Comparison of ENCODE assay signal across 8 mouse cellular contexts in the genomic region with DNA sequence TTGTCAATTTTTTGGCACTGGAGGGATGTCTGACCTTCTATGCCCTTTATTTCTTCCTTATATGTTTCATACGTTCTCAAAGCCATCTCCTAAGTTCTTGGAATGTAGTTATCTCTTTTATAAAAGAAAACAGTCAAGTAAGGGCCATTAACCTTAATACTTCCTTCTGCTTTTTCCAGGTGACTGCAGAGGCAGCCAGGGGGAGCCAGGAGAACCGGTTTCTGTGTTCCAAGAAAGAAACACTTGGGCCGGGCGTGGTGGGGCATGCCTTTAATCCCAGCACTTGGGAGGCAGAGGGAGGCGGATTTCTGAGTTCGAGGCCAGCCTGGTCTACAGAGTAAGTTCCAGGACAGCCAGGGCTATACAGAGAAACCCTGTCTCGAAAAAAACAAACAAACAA. TPM values are rescaled to one million over a fixed set of nuclear protein-coding genes. Genes with fewer than 3 reads are reported as not detected.
DNase-seq lines count a peak whose midpoint lies in the region; ATAC-seq and TF ChIP-seq lines count a peak whose summit lies in the region.
"Not testable (repeated sequence)": the region's sequence is repeated elsewhere in the genome, so short reads cannot be mapped to it uniquely, and the experiment has no call there.

No protein-coding gene starts in this region.

- H3K4me3 ChIP-seq in MEL (ENCODE audit: control insufficient read depth in 1 of 2, insufficient read depth in 1 of 2, low read depth in 2 of 2, low read length in 2 of 2) = peak overlapping the region; percentile 62 to 82
- not testable (repeated sequence) for H3K4me3 ChIP-seq in embryonic facial prominence, embryonic 13.5 days; kidney, postnatal 0 days (replicated peaks; ENCODE audit: low read depth, low read length); stomach, embryonic 16.5 days (replicated peaks; ENCODE audit: low read length)
- H3K4me3 ChIP-seq in heart, postnatal 0 days (ENCODE audit: low read depth, low read length) = peak overlapping the region; percentile 48; the same call in 1 of the 2 replicates
- H3K4me3 ChIP-seq in liver, embryonic 15.5 days (replicated peaks) = peak overlapping the region; percentile 61
- H3K4me3 ChIP-seq in macrophage (ENCODE audit: inconsistent target) = peak overlapping the region; percentile 39

- TF ChIP-seq CTCF in MEL (IDR thresholded peaks at IDR 0.05 in 2 of 3, conservative IDR thresholded peaks at IDR 0.05 in 1 of 3; ENCODE audit: control insufficient read depth in 1 of 3, insufficient read depth in 1 of 3, low read depth in 2 of 3, low read length in 3 of 3, poor library complexity in 1 of 3, severe bottlenecking in 1 of 3) = peak in 2 of 3 experiments; percentile 39 to 46; a peak in 4 of 6 replicates
- TF ChIP-seq CTCF in heart, postnatal 0 days (IDR thresholded peaks at IDR 0.05; ENCODE audit: low read depth); kidney, postnatal 0 days (IDR thresholded peaks at IDR 0.05; ENCODE audit: low read depth): not testable (repeated sequence)

- TF ChIP-seq EP300 in MEL (IDR thresholded peaks at IDR 0.05; ENCODE audit: low read depth in 1 of 2, low read length in 2 of 2) = peak in 1 of 2 experiments; percentile 19; a peak in 1 of 4 replicates
- not testable (repeated sequence) for TF ChIP-seq EP300 in heart, postnatal 0 days (IDR thresholded peaks at IDR 0.05; ENCODE audit: low read depth)

- H3K27me3 ChIP-seq in MEL (ENCODE audit: control insufficient read depth in 1 of 2, insufficient read depth in 2 of 2, low read length in 2 of 2); embryonic facial prominence, embryonic 13.5 days; heart, postnatal 0 days (ENCODE audit: control insufficient read depth, insufficient read depth, low read length); kidney, postnatal 0 days (ENCODE audit: insufficient read depth, low read length); liver, embryonic 15.5 days; stomach, embryonic 16.5 days (ENCODE audit: control insufficient read depth, insufficient read depth, low read length): not testable (repeated sequence)

- peak overlapping the region; percentile 49; the same call in 1 of the 2 replicates for H3K4me2 ChIP-seq in embryonic facial prominence, embryonic 13.5 days
- peak overlapping the region; percentile 59; the same call in 1 of the 2 replicates for H3K4me2 ChIP-seq in heart, postnatal 0 days (ENCODE audit: low read depth, low read length)
- H3K4me2 ChIP-seq in kidney, postnatal 0 days (ENCODE audit: low read length) = peak overlapping the region; percentile 39; the same call in 1 of the 2 replicates
- peak overlapping the region; percentile 64 for H3K4me2 ChIP-seq in liver, embryonic 15.5 days
- not testable (repeated sequence) for H3K4me2 ChIP-seq in stomach, embryonic 16.5 days (ENCODE audit: low read depth, low read length)

- H3K79me2 ChIP-seq in MEL (ENCODE audit: control insufficient read depth, insufficient read depth, low read length, poor library complexity); macrophage (ENCODE audit: inconsistent target): not testable (repeated sequence)

- H3K9ac ChIP-seq in MEL (ENCODE audit: control insufficient read depth, low read depth, low read length, poor library complexity, severe bottlenecking) = peak overlapping the region; percentile 51
- not testable (repeated sequence) for H3K9ac ChIP-seq in embryonic facial prominence, embryonic 13.5 days; heart, postnatal 0 days (replicated peaks; ENCODE audit: low read depth, low read length); kidney, postnatal 0 days (ENCODE audit: low read depth, low read length); liver, embryonic 15.5 days; stomach, embryonic 16.5 days (ENCODE audit: low read length)

- H3K9me3 ChIP-seq in MEL (replicated peaks; ENCODE audit: insufficient read depth, low read length); embryonic facial prominence, embryonic 13.5 days; heart, postnatal 0 days (replicated peaks; ENCODE audit: control insufficient read depth, low read length); kidney, postnatal 0 days (replicated peaks; ENCODE audit: low read length); liver, embryonic 15.5 days (replicated peaks); stomach, embryonic 16.5 days (replicated peaks; ENCODE audit: control insufficient read depth, low read length): not testable (repeated sequence)

- H3K27ac ChIP-seq in MEL (ENCODE audit: control insufficient read depth, low read depth, low read length) = peak overlapping the region; percentile 26; the same call in 1 of the 2 replicates
- H3K27ac ChIP-seq in embryonic facial prominence, embryonic 13.5 days; heart, postnatal 0 days (ENCODE audit: low read depth); kidney, postnatal 0 days; liver, embryonic 15.5 days (replicated peaks): not testable (repeated sequence)
- H3K27ac ChIP-seq in macrophage = peak overlapping the region; percentile 25
- peak overlapping the region; percentile 34; the same call in 1 of the 2 replicates for H3K27ac ChIP-seq in stomach, embryonic 16.5 days (ENCODE audit: low read length)

- whole genome bisulfite sequencing in embryonic facial prominence, embryonic 13.5 days = 50% methylated on average over 7 of the region's 7 CpGs
- WGBS in heart, postnatal 0 days = 42% methylated on average over 7 of the region's 7 CpGs
- 38% methylated on average over 7 of the region's 7 CpGs for WGBS in kidney, postnatal 0 days
- WGBS in liver, embryonic 15.5 days (ENCODE audit: insufficient replicate concordance) = 26% methylated on average over 7 of the region's 7 CpGs
- 19% methylated on average over 5 of the region's 7 CpGs for WGBS in macrophage (ENCODE audit: missing documents)
- 34% methylated on average over 7 of the region's 7 CpGs for WGBS in stomach, embryonic 16.5 days

- DNase-seq in 416B (ENCODE audit: low read depth) (peak; percentile 60), MEL (ENCODE audit: low read depth, low spot score) (peak; percentile 62)
- not testable (repeated sequence) for DNase-seq in heart, postnatal 0 days (ENCODE audit: low spot score); kidney, postnatal 0 days (ENCODE audit: low spot score)

- not testable (repeated sequence) for H3K4me1 ChIP-seq in MEL (ENCODE audit: control insufficient read depth in 1 of 2, insufficient read depth in 2 of 2, low read length in 2 of 2); embryonic facial prominence, embryonic 13.5 days; heart, postnatal 0 days (ENCODE audit: control insufficient read depth, insufficient read depth); kidney, postnatal 0 days (replicated peaks; ENCODE audit: insufficient read depth, low read length); stomach, embryonic 16.5 days (ENCODE audit: control insufficient read depth, insufficient read depth, low read length)
- peaks cover 16% of the 10 kb centered on the region for H3K4me1 ChIP-seq in liver, embryonic 15.5 days (replicated peaks)

- not testable (repeated sequence) for TF ChIP-seq RAD21 in MEL (IDR thresholded peaks at IDR 0.05; ENCODE audit: low read depth, low read length)

- not testable (repeated sequence) for ATAC-seq in embryonic facial prominence, embryonic 13.5 days (ENCODE audit: insufficient number of reproducible peaks, insufficient read depth, low FRiP score, low TSS enrichment, low read depth); heart, postnatal 0 days (ENCODE audit: insufficient read depth, low read depth); kidney, postnatal 0 days (replicated peaks; ENCODE audit: low FRiP score, low read depth); liver, embryonic 15.5 days (ENCODE audit: insufficient read depth); stomach, embryonic 16.5 days (ENCODE audit: insufficient read depth, low FRiP score)

- not testable (repeated sequence) for TF ChIP-seq POLR2A in MEL (IDR thresholded peaks at IDR 0.05; ENCODE audit: control insufficient read depth in 1 of 2, insufficient read depth in 1 of 2, low read depth in 1 of 2, low read length in 2 of 2, poor library complexity in 1 of 2)

- H3K36me3 ChIP-seq in MEL (ENCODE audit: control insufficient read depth in 1 of 2, insufficient read depth in 2 of 2, low read length in 2 of 2); embryonic facial prominence, embryonic 13.5 days; heart, postnatal 0 days (replicated peaks; ENCODE audit: control insufficient read depth, insufficient read depth, low read length); kidney, postnatal 0 days (ENCODE audit: insufficient read depth, low read length); liver, embryonic 15.5 days (replicated peaks); macrophage (ENCODE audit: inconsistent target); stomach, embryonic 16.5 days (ENCODE audit: control insufficient read depth, insufficient read depth, low read length): not testable (repeated sequence)

RNA-seq across cellular contexts. Expression of gene Tor1b, which starts 10.6 kb away (rescaled TPM):
- total RNA-seq in MEL (2012; rRNA removed) = 26.1 and 36.9 TPM in 2 replicates
- polyA plus RNA-seq in MEL (2012; ENCODE audit: insufficient read depth in 1 of 2, insufficient read length in 2 of 2, low read depth in 1 of 2, low replicate concordance in 2 of 2, missing spikeins in 1 of 2) (10 to 100 TPM; 33.0 to 55.6 TPM), macrophage (2018) (10.8 to 29.9 TPM (median 25.4 TPM) in 3 replicates)
- polyA plus RNA-seq in embryonic facial prominence, embryonic 13.5 days (2015; fragmentation: Nextera tagmentation; extraction: Ambion mirVana) = 37.2 and 37.6 TPM in 2 replicates
- 39.8 and 45.4 TPM in 2 replicates for total RNA-seq in heart, postnatal 0 days (2014; rRNA removed; ENCODE audit: low replicate concordance)
- polyA plus RNA-seq in heart, postnatal 0 days (2015; fragmentation: Nextera tagmentation; extraction: Ambion mirVana) = 19.0 and 20.4 TPM in 2 replicates
- polyA plus RNA-seq in kidney, postnatal 0 days (2015; fragmentation: Nextera tagmentation; extraction: Ambion mirVana) = 34.8 and 35.3 TPM in 2 replicates
- polyA plus RNA-seq in liver, embryonic 15.5 days (2015; fragmentation: Nextera tagmentation; extraction: Ambion mirVana) = 14.6 and 16.1 TPM in 2 replicates
- total RNA-seq in macrophage (2018; cell fraction: chromatin; rRNA removed) = 10 to 100 TPM; 15.1 to 39.8 (median 28.1) TPM
- 10 to 100 TPM; 15.7 to 34.4 (median 24.2) TPM for total RNA-seq in macrophage (2018; cell fraction: cytosol; rRNA removed)
- 10 to 100 TPM; 24.7 to 60.3 (median 38.2) TPM for total RNA-seq in macrophage (2018; cell fraction: nucleus; rRNA removed)
- 33.6 and 34.8 TPM in 2 replicates for polyA plus RNA-seq in stomach, embryonic 16.5 days (2015; fragmentation: Nextera tagmentation; extraction: Ambion mirVana)

RNA-seq across cellular contexts. Expression of gene Ptges, which starts 12.5 kb away (rescaled TPM):
- not detected in 2 replicates for total RNA-seq in MEL (2012; rRNA removed)
- not detected for polyA plus RNA-seq in MEL (2012; ENCODE audit: insufficient read depth in 1 of 2, insufficient read length in 2 of 2, low read depth in 1 of 2, low replicate concordance in 2 of 2, missing spikeins in 1 of 2)
- 15.8 and 19.8 TPM in 2 replicates for polyA plus RNA-seq in embryonic facial prominence, embryonic 13.5 days (2015; fragmentation: Nextera tagmentation; extraction: Ambion mirVana)
- total RNA-seq in heart, postnatal 0 days (2014; rRNA removed; ENCODE audit: low replicate concordance) = 1.1 and 1.5 TPM in 2 replicates
- 1.2 and 1.4 TPM in 2 replicates for polyA plus RNA-seq in heart, postnatal 0 days (2015; fragmentation: Nextera tagmentation; extraction: Ambion mirVana)
- polyA plus RNA-seq in kidney, postnatal 0 days (2015; fragmentation: Nextera tagmentation; extraction: Ambion mirVana) = 44.2 and 47.9 TPM in 2 replicates
- polyA plus RNA-seq in liver, embryonic 15.5 days (2015; fragmentation: Nextera tagmentation; extraction: Ambion mirVana) = 0.29 and 0.33 TPM in 2 replicates
- total RNA-seq in macrophage (2018; cell fraction: chromatin; rRNA removed) = 10 to 100 TPM in 10 of 26 experiments, 1 to 10 TPM in 16; 2.3 to 35.4 (median 8.3) TPM
- total RNA-seq in macrophage (2018; cell fraction: cytosol; rRNA removed) = 10 to 100 TPM in 12 of 26 experiments, 1 to 10 TPM in 4, under 1 TPM in 10; 0.28 to 26.3 (median 7.3) TPM
- 10 to 100 TPM in 13 of 26 experiments, 1 to 10 TPM in 13; 1.6 to 58.0 (median 10.4) TPM for total RNA-seq in macrophage (2018; cell fraction: nucleus; rRNA removed)
- polyA plus RNA-seq in macrophage (2018) = 0.59 to 0.80 TPM (median 0.68 TPM) in 3 replicates
- polyA plus RNA-seq in stomach, embryonic 16.5 days (2015; fragmentation: Nextera tagmentation; extraction: Ambion mirVana) = 10.3 and 13.0 TPM in 2 replicates

RNA-seq across cellular contexts. Expression of gene Tor1a, which starts 25.6 kb away (rescaled TPM):
- 45.8 and 55.6 TPM in 2 replicates for total RNA-seq in MEL (2012; rRNA removed)
- polyA plus RNA-seq in MEL (2012; ENCODE audit: insufficient read depth in 1 of 2, insufficient read length in 2 of 2, low read depth in 1 of 2, low replicate concordance in 2 of 2, missing spikeins in 1 of 2) = 10 to 100 TPM in 1 of 2 experiments, not detected in 1; 60.1 TPM
- 80.0 and 85.2 TPM in 2 replicates for polyA plus RNA-seq in embryonic facial prominence, embryonic 13.5 days (2015; fragmentation: Nextera tagmentation; extraction: Ambion mirVana)
- total RNA-seq in heart, postnatal 0 days (2014; rRNA removed; ENCODE audit: low replicate concordance) = 27.1 and 43.9 TPM in 2 replicates
- polyA plus RNA-seq in heart, postnatal 0 days (2015; fragmentation: Nextera tagmentation; extraction: Ambion mirVana) = 32.7 and 35.0 TPM in 2 replicates
- polyA plus RNA-seq in kidney, postnatal 0 days (2015; fragmentation: Nextera tagmentation; extraction: Ambion mirVana) = 69.1 and 70.7 TPM in 2 replicates
- polyA plus RNA-seq in liver, embryonic 15.5 days (2015; fragmentation: Nextera tagmentation; extraction: Ambion mirVana) = 38.9 and 39.3 TPM in 2 replicates
- total RNA-seq in macrophage (2018; cell fraction: chromatin; rRNA removed) = 10 to 100 TPM; 21.9 to 72.0 (median 42.5) TPM
- 10 to 100 TPM; 23.3 to 54.9 (median 39.8) TPM for total RNA-seq in macrophage (2018; cell fraction: cytosol; rRNA removed)
- total RNA-seq in macrophage (2018; cell fraction: nucleus; rRNA removed) = 10 to 100 TPM; 21.4 to 66.4 (median 40.2) TPM
- polyA plus RNA-seq in macrophage (2018) = 34.9 to 50.0 TPM (median 42.9 TPM) in 3 replicates
- 70.0 and 75.1 TPM in 2 replicates for polyA plus RNA-seq in stomach, embryonic 16.5 days (2015; fragmentation: Nextera tagmentation; extraction: Ambion mirVana)

RNA-seq across cellular contexts. Expression of gene BC005624, which starts 39.9 kb away (rescaled TPM):
- total RNA-seq in MEL (2012; rRNA removed) = 36.8 and 39.6 TPM in 2 replicates
- 10 to 100 TPM in 1 of 2 experiments, not detected in 1; 63.0 TPM for polyA plus RNA-seq in MEL (2012; ENCODE audit: insufficient read depth in 1 of 2, insufficient read length in 2 of 2, low read depth in 1 of 2, low replicate concordance in 2 of 2, missing spikeins in 1 of 2)
- 64.2 and 70.1 TPM in 2 replicates for polyA plus RNA-seq in embryonic facial prominence, embryonic 13.5 days (2015; fragmentation: Nextera tagmentation; extraction: Ambion mirVana)
- 7.6 and 13.8 TPM in 2 replicates for total RNA-seq in heart, postnatal 0 days (2014; rRNA removed; ENCODE audit: low replicate concordance)
- polyA plus RNA-seq in heart, postnatal 0 days (2015; fragmentation: Nextera tagmentation; extraction: Ambion mirVana) = 21.1 and 23.7 TPM in 2 replicates
- polyA plus RNA-seq in kidney, postnatal 0 days (2015; fragmentation: Nextera tagmentation; extraction: Ambion mirVana) = 47.2 and 48.4 TPM in 2 replicates
- 23.1 and 24.6 TPM in 2 replicates for polyA plus RNA-seq in liver, embryonic 15.5 days (2015; fragmentation: Nextera tagmentation; extraction: Ambion mirVana)
- 100 to 1,000 TPM in 13 of 26 experiments, 10 to 100 TPM in 13; 50.0 to 129 (median 100.0) TPM for total RNA-seq in macrophage (2018; cell fraction: chromatin; rRNA removed)
- 10 to 100 TPM; 39.3 to 60.5 (median 47.8) TPM for total RNA-seq in macrophage (2018; cell fraction: cytosol; rRNA removed)
- total RNA-seq in macrophage (2018; cell fraction: nucleus; rRNA removed) = 10 to 100 TPM; 41.7 to 86.9 (median 58.1) TPM
- 50.3 to 111 TPM (median 71.9 TPM) in 3 replicates for polyA plus RNA-seq in macrophage (2018)
- 54.6 and 56.2 TPM in 2 replicates for polyA plus RNA-seq in stomach, embryonic 16.5 days (2015; fragmentation: Nextera tagmentation; extraction: Ambion mirVana)

RNA-seq across cellular contexts. Expression of gene Usp20, which starts 40.0 kb away (rescaled TPM):
- 7.0 and 9.4 TPM in 2 replicates for total RNA-seq in MEL (2012; rRNA removed)
- polyA plus RNA-seq in MEL (2012; ENCODE audit: insufficient read depth in 1 of 2, insufficient read length in 2 of 2, low read depth in 1 of 2, low replicate concordance in 2 of 2, missing spikeins in 1 of 2) = 10 to 100 TPM in 1 of 2 experiments, not detected in 1; 10.8 TPM
- 23.5 and 25.6 TPM in 2 replicates for polyA plus RNA-seq in embryonic facial prominence, embryonic 13.5 days (2015; fragmentation: Nextera tagmentation; extraction: Ambion mirVana)
- 78.4 and 81.7 TPM in 2 replicates for total RNA-seq in heart, postnatal 0 days (2014; rRNA removed; ENCODE audit: low replicate concordance)
- polyA plus RNA-seq in heart, postnatal 0 days (2015; fragmentation: Nextera tagmentation; extraction: Ambion mirVana) = 27.6 and 31.2 TPM in 2 replicates
- polyA plus RNA-seq in kidney, postnatal 0 days (2015; fragmentation: Nextera tagmentation; extraction: Ambion mirVana) = 12.9 and 15.9 TPM in 2 replicates
- polyA plus RNA-seq in liver, embryonic 15.5 days (2015; fragmentation: Nextera tagmentation; extraction: Ambion mirVana) = 4.3 and 4.8 TPM in 2 replicates
- total RNA-seq in macrophage (2018; cell fraction: chromatin; rRNA removed) = 10 to 100 TPM in 19 of 26 experiments, 1 to 10 TPM in 7; 3.5 to 47.7 (median 21.2) TPM
- 1 to 10 TPM; 2.4 to 6.9 (median 4.7) TPM for total RNA-seq in macrophage (2018; cell fraction: cytosol; rRNA removed)
- 10 to 100 TPM in 13 of 26 experiments, 1 to 10 TPM in 13; 2.6 to 22.3 (median 10.0) TPM for total RNA-seq in macrophage (2018; cell fraction: nucleus; rRNA removed)
- 2.9 to 4.6 TPM (median 3.1 TPM) in 3 replicates for polyA plus RNA-seq in macrophage (2018)
- polyA plus RNA-seq in stomach, embryonic 16.5 days (2015; fragmentation: Nextera tagmentation; extraction: Ambion mirVana) = 22.0 and 23.8 TPM in 2 replicates
